Mouse (Mus musculus): ENCODE results near the gene Ptgs1.

Gene Ptgs1

DNA sequence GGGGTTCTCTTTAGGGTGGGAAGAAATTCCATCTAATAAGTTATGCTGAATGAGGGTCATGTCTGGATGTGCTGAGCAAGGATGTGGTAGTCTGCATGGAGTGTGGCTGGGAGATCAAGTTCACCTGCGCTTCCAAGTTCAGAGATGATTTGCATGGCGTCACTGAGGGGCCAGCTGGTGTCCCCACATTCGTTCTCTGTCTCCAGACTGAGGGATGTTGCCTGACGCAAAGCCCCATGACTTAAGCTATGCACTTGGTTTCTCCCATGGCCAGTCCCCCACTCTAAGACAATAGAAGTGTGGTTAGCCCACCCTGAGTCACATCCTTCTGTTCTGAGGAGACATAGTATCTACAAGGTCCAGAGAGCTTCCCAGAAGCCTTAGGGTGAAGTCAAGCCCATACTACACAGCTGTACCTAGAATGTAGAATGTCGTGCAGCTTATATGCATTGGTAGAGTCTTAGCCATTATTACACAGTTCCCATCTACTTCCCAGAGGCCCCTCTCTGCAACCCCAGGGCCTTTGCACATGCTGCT lies 15.0 kb upstream of the Ptgs1 start:
- DNase-seq: no peak

DNA sequence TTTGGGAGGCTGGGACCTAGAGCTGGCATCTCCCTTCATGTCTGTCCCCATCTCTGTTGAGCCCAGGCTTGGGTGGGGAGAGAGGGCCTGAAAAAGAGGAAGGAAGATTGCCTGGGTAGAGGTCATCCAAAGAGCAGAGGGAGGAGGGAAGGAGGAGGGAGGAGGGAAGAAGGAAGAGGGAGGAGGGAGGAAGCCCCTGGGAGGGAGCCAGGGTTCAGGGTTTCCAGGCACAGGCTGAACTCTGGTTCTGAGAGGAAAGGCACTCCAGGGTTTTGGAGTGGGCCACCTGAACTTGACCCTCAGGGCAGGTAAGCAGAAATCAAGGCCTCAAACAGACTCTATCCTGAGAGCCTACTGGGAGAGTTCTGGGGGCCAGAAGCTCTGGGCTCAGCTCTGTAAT lies 13.7 kb upstream of the Ptgs1 start:
- DNase-seq: no peak

DNA sequence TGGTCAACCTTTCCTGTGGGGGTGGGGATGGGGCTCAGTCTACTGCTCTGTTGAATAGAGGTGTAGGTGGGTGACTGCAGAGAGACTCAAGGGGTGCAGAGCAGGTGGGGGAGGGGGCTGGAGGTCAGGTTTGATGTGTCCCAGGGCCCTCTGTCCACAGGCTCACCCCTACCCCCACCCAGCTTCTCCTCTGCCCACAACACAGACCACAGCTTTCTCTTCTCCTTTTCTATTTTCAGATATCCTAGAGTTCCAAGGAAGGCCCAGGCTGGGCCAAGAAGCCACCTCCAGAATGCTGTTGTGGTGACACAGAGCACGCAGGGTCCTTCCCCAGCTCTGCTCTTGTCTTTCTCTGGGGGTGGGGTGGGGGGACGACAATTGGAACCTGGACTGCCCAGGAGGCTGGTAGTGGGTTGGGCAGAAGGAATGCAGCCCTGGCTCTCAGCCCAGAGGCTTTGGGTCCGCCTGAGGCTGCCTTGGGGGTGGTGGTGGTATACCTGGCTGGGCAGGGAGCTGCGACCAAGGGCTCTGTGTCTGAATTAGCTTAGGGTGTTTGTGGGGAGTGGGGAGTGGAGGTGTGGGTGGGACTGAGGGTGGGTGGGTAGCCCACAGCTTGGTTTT lies 13.2 kb upstream of the Ptgs1 start:
- DNase-seq: no peak

DNA sequence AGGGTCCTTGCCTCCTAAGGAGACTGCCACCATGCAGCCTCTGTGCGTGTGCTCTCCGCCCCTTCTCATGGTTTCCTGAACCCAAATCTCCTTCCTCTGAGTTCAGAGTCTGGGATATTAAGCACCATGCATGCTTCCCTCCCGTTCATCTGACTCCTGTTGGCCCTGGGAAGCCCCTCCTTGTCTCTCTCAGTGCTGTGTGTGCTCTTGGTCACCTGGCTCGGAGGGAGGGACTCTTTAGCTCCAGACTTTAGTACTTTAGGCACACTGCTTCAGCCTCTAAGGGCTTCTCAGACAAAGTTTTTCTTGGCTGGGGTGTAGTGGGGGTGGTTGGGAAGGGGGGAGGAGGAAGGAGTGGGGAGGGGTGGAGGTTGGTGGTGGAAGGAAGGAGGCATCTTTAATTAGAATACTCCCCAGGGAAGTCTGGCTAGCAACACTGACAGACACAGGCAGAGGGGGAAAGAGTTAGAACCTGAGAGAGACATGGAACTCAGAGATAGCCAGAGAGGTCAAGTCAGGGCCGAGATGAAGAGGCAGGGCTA lies 12.5 kb upstream of the Ptgs1 start:
- DNase-seq: no peak

DNA sequence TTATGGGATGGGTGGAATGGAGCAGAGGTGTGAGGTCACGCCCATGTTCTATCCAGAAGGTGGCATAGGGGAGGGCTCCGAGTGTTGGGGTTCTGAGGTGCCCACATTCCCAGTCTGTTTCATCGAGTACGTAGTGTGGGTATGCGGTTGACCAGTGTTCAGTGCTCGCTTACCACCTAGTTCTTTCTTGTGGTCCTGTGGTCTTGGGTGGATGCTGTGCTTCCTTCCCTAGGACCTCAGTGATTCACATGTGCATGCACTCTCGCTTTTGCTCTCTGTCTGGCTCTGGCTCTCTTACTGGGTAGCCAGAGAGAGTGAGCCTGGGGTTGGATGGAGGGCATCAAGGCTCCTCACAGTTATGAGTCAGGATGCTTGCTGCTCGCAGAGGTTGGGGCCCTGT lies 10.1 kb upstream of the Ptgs1 start:
- no peak for DNase-seq

DNA sequence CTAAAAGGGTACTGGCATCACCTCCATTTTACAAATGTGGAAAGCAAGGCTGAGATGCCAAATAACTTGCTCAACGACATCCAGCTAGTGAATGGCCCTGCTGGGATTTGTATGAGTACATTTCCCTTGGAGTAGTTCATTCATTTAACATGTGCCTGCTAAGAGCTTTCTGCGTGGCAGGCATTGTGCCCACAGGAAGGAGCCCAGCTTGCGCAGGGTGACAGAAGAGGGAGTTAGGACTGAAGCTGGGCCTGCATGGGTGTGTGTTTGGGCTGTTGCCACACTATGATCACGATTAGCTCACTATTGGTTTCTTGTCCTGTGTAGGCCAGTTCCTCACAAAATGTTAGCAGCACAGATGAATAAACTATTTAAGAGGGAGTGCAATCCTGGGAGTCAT lies 9.3 kb upstream of the Ptgs1 start:
- no peak for DNase-seq

DNA sequence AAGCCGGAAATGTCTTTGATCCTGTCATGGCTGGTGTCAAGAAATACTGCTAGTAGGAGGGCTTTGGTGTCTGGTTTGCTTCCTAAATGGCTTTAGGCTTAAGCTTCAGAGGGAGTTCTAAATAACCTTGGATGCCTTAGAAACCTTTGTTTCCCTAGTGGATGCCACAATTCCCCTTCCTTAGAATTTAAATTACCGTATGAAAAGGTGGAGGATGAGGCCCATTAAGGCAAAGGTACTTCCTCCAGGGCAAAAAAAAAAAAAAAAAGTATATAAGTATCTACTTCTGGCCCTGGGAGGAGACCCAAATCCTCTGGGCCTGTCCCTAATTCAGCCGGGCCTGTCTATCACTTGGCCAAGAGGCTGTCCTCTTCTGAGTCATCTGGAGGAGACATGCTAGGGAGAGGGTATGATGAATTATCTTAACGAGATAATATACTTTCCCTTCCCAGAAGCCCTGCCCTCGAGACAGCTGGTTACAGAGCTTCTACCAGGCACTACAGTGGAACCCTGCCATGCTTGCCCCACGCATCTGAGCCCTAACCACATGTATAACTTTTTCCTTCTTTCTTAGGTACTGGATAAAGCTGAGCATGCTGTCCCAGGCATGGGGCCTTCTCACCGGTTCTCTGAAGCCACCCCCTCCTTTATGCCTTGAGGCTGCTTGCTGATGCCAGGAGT lies 7.9 kb upstream of the Ptgs1 start:
- DNase-seq: no peak

DNA sequence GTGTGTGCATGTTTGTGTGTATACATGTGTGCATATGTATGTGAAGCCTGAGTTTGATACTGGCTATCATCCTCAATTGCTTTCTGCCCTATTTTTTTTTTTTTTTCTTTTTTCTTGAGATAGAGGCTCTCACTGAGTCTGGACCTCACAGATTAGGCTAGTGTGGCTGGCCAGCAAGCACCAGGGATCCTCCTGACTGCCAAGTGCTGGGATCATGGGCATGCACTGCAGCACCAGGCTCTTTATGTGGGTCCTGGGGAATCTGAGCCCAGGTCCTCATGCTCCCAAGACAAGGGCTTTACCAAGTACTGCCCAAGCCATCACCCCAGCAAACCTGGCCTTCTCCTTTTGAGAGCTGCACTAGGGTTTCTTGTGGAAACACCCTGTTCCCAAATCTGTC lies 6.8 kb upstream of the Ptgs1 start:
- DNase-seq: no peak

DNA sequence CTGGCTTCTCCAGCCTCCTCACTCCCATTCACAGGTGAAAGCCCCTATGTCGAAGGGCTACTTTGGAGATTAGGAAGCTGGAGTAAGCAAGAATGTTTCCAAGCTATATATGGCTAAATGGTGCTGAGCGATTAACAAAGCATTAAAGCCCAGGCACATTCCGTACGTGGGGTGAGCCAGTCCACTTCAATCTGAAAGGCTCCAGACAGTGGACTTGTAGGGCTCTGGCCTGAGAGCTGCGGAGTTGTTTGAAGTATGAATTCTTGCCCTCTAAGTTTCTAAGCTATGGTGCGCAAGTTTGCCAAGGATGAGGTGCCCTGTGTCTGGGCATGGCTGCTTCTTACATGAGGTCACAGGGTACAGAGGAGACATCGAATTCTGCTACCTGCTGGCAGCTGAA lies 6.1 kb upstream of the Ptgs1 start:
- no peak for DNase-seq

DNA sequence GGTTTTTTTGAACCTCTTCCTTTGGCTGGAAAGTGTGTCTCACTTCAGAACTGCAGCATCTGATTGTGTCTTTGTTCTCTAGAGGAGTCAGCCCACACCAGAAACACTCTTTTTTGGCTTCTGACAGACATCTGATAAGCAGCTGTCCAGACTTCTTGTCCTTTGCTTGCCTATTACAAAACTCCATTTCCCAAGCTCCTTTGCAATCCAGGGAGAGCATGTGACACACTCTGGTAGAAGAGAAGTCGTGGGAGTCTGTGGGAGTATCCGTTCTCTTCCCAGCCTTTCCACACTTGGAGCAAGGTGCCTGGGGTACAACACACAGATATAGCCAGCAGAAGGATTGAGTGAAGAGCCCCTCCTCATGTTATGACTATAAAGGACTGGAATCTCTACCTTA lies 5.6 kb upstream of the Ptgs1 start:
- no peak for DNase-seq

DNA sequence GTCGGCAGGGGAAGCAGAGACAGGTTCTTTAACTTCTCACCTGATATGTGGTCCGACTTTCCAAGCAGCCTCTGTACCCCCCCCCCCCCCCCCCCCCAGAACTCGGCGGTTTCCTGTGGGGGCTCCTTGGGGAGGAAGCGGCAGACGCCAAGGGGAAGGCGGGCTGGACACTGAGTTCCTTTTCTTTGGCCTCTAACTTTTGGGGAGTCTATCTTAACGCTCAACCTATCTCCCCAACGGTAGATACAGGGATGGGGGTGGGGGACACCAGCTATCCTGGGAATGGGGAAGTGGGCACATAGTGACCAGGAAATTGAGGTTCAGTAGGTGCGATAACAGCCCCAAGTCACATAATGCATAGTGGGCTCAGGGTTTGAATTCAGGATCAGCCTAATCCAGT lies 741 bp downstream of the Ptgs1 start:
- DNase-seq: no peak

DNA sequence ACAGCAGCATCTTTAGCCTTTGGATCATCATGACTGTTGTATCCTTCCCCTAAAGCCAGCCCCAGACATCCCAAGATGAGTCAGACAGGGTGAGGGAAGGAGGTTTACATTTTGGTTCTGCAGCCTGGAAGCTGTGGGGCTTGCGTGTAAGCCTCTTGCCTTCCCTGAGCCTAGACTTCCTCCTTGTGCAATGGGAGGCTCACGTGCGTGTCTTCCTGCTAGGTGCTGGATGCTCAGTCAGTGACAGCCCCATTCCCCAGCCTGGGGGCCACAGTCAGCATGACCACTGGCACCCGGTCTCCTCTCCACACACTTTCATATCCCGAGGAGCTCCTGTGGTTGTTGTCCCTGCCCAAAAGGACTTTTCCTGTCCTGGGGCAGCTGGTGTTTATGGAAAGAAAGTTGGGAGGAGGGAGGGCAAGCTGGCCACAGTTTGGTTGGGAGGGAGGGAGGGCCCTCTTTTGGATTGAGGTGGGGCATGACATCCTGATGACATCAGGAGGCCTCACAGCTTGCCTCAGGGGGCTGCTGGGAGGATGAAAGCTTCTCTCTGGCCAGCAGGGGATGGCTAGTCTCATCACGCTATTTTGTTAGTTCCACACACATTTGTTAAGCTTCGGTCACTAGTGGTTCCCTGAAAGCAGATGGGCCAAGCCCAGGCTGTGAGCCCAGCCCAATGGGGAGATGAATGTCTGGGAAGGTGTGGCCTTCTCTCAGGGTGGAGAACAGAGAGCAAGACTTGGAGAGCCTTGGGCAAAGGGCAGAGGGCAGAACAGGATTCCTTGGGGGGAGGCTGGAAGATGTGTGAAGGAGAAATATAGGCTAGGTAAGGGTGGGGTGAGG lies 4.5 kb downstream of the Ptgs1 start:
- DNase-seq: no peak

DNA sequence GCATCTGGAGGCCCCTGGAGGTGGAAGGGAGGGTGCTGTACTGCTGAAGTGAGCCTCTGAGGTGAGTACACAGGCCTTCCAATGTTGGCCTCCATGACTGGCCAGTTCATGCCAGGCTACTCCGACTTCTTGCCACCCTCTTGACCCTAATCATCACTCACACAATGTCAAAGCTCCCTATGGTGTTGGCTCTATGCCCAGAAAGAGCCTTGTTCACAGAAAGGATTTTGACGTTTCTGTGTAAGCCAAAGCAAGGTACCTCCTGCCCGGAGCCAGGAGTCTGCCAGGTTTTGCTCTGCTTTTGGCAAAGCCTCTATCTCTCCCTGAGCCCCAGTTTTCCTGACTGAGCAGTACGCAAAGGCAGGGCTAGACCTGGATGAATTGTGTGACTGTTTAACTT lies 5.7 kb downstream of the Ptgs1 start:
- no peak for DNase-seq

DNA sequence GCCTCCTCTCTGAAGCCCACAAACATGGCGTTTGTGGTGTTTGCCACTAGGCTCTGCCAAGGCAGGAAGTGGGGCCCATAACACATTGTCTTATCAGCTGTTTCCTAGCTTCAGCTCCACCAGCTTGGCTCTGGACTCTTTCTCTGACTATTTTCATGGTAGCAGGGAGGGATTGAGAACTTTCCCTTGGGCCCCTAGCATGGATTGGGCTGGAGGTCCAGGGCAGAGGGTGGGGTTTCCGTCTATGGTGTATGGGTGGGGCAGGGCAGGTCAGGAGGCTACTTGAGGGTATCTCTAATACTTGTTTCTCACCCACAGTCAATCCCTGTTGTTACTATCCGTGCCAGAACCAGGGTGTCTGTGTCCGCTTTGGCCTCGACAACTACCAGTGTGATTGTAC lies 6.7 kb downstream of the Ptgs1 start:
- no peak for DNase-seq

DNA sequence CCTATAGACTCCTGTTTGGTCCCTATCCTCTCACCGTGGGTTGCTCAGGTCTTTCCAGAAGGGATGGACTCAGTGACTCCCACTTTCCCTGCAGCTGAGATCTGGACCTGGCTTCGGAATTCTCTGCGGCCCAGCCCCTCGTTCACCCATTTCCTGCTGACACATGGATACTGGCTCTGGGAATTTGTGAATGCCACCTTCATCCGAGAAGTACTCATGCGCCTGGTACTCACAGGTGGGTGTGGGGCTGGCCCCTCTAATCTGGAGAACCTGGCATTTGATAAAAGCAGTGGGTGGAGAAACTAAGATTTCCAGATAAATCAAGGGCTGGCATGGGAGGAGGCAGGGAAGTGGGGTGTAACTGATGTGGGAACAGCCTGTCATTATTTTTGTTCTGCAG lies 7.3 kb downstream of the Ptgs1 start:
- no peak for DNase-seq

DNA sequence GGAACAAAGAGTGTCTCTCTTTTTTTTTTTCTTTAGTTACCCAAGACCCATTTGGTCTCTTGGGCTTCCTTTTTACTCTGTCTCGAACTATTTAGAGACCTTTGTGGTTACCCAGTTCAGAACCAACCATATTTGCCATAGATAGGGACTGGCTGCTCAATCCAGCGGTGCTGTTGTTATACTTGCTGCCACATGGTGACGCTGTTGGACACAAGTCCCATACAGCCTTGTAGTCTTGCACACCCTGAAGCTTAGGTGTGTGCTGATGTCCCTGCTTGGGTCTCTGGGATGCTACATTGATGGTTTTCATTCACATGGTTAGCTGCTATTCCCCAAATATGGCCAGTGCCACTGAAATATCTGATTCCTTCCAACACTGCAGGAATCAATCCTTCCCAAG lies 8.2 kb downstream of the Ptgs1 start:
- DNase-seq: no peak

DNA sequence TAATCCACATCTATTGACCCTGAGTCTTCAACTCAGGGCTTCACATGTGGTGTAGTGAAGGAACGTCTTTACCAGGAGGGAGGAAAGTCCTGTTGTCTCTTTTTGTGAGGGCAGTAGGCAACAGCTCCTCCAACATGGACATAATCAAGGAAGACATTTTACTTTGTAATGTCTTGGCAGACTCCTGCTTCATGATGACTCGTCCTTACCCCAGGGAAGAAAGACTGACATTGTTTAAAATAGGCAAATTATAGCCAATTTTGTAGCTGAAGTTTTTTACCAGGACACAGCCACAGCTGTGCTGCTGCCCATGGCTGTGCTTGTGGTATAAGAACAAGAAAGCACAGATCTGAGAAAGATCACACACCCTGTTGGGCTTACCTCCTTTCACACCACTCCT lies 8.7 kb downstream of the Ptgs1 start:
- DNase-seq: no peak

DNA sequence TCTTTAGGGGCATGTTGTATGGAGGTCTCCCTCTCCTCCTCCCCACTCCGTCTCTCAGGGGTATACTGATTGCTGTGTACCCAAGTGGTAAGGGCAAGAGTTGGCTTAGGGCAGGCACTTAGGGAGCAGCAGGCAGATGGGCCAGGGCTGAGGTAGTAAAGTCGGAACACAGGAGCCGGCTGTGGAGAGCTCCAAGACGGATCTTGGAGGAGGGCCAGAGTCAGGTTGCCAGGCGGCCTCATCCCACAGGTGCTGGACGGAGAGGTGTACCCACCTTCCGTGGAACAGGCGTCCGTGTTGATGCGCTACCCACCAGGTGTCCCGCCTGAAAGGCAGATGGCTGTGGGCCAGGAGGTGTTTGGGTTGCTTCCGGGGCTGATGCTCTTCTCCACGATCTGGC lies 12.3 kb downstream of the Ptgs1 start:
- no peak for DNase-seq

DNA sequence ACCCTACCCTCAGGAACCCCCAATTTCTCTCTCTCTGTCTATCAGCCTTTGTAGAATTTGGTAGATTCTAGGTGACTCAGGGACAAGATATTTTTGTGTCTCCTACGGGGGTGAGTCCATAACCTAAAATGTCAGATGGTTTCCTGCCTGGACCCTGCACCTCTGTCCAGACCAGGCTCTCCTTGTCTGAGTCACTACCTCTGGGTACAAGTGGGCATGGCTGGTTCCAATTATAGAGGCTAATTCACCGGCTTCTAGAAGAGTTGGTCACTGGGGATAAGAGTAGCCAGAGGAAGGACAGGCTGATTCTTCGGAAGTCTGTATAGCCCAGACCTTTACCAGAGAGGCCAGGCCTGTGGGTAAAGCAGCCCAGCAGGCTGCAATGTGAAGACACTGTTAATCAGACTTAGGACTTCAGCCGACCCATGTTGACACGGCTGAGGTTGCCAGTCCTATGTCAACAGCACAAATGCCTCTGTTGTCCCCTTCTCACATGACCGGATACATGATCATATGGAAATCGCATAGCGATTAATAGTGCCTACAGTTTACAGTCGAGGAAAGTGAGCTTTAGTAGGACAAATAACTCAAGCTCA lies 13.2 kb downstream of the Ptgs1 start:
- no peak for DNase-seq

DNA sequence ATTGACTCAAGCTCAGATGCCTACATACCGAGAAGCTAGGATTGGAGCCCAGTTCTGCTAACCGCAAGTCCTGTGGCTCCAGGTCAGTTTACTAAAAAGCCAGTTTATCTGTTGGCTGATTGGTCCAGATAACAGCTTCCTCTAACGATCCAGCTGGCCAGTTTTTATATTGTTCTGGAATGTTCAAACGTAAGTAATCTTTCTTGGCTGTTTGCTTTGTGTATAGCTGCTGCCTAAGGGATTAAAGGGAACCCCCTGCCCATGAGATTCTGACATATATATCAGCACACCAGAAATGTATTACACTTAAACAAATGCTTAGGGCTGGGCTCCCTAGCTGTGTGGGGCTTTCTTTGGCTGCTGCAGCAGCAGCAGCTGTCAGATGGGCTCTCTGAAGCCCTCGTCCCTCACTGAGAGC lies 13.7 kb downstream of the Ptgs1 start:
- DNase-seq: no peak

DNA sequence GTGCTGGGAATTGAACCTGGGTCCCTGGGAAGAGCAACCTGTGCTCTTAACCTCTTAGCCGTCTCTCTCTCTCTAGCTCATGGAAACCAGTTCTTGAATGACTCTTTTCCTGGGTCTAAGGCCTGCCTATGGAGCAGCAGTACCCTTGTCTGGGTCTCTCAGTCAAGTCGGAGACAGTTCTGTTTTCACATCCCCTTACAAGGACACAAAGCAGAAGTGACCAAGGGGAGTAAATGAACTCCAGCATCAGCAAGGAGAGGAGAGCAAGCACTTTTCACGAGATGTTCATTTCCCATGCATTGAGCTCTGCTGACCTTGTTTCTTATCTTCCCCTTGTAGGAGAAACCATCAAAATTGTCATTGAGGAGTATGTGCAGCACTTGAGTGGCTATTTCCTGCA lies 14.5 kb downstream of the Ptgs1 start:
- DNase-seq: no peak

DNA sequence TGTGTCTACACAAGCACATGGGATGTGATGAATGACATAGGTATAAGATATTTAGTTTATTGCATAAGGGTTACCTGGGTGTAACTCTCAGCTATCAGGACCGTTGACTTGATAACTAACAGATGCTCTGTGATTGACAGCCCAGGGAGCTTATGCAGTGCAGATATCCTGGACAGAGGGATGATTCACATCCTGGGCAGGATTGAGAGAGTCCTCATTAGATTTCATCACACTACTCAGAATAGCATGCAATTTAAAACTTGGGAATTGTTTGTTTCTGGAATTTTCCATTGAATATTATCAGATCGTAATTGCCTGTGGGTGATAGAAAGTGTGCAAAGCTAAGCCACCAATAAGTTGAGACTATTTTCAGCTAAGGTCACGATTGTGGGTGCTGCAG lies 17.7 kb downstream of the Ptgs1 start:
- DNase-seq: no peak

DNA sequence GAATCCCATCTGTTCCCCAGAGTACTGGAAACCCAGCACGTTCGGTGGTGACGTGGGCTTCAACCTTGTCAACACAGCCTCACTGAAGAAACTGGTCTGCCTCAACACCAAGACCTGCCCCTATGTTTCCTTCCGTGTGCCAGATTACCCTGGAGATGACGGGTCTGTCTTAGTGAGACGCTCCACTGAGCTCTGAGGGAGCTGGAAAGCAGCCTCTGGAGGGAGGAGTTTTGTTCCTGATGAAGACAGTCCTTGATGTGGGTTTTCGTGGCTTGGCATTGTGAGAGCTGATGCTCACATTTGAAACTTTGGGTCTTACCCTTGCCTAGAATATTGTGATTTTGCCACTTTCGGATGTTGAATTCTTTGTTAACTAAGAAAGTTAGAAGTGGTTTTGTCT lies 20.9 kb downstream of the Ptgs1 start:
- no peak for DNase-seq

Data from thymus, postnatal 4 days (tissue).